Mouse (Mus musculus): Measurements from ENCODE around the gene Glrx5. TPM values are rescaled to one million over a fixed set of nuclear protein-coding genes. Genes with fewer than 3 reads are reported as not detected.

The Glrx5 gene
- total RNA-seq, 2 experiments from 2014 or later, result 64.0 to 65.3 TPM

DNA sequence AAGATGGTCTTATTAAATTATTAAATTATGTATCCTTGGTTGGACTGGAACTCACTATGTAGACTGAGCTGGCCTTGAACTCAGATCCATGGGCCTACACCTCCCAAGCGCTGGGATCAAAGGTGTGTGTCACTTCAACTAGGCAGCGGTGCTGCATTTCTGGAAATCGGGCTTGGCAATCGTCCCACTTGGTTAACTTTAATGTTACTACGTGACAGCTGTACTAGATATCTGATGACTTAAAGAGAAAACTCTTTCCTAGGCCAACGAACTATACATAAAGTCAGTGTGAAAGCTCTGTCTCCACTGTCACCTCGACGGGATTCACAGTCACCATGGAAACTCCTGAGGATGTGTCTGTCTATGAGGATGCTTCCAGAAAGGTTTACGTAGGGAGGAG, 2.6 kb upstream of the Glrx5 start:
- DNase-seq (ENCODE audit: low spot score in 2 of 2), result no peak

DNA sequence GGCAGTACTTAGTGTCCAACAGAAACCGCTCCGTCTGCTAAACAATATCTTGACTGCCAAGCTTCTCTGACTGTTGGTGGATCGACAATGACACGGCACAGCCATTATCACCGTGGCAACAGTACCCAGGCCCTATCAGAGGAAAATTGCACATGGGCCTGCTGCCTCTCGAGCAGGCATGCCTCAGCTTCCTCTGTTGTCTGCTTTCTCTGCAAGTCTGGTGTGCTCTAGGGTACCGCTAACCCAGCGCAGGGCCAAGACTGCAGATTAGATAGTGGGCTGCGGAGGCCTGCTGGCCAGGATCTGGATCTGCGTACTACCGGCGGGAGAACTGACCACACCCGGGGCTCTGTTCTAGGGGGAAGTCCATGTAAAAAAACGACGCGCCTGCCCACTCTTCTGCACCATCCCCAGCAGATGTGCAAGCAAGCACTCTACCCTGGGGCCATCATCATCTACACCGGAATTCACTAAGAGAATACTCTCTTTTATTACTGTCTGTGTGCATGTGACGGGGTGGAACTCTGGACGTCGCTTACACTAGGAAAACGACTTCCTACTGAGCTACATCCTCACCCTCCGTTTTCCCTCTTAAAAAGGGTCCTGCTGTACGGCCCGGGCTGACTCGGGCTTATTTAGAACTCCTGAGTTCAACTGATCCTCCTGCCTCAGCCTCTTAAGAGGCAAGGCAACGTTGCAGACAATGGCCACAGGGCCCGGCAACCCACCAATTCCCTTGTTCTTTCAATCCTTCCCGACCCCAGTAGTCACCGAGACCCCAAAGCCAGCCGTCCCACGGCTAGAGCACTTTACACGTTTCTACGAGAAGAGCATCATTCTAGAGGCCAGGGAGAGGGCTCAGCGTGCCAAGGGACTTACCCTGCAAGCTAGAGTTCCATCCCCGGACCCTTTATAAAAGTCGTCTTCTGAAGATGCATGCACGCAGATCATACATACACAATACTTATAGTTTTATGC, 1.1 kb upstream of the Glrx5 start:
- DNase-seq (ENCODE audit: low spot score in 2 of 2), result no peak

DNA sequence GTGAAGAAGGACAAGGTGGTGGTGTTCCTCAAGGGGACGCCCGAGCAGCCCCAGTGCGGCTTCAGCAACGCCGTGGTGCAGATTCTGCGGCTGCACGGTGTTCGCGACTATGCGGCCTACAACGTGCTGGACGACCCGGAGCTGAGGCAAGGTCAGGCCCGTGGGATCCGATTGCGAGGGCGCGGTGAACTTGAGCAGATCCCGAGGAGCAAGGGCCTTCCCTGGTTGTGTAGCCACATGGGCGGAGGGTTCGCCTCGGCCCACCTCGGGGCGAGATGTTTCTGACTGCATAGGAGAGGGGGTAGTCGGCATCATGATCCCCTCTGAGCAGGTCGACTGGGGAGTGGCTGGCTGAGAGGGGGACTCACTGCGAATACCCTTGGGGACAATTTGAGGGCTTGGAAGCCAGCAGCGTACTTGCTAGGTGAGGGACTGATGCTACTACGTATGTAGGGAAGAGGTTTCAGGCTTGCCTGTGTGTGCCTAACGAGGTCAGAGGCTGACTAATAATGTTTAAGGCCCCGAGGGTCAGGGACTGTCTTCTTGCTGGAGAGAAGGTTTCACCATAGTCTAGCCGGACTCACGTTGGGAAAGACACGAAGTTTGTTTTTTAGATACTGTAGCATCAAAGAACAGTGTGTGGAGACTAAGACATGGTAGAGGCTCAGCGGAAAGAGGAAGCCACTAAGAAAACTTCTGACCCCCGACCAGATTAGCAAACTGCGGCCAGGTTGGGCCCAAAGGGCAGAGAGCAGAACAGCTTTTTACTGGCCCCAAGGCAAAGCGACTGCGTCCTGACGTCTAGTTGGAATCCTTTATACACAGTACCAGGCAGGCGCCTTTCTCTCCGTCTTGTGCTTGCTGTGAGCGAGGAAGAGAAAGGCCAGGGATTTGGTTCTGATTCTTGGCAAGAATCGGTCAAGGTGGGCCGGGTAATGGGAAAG, 616 bp downstream of the Glrx5 start:
- DNase-seq (ENCODE audit: low spot score in 2 of 2), result no peak

DNA sequence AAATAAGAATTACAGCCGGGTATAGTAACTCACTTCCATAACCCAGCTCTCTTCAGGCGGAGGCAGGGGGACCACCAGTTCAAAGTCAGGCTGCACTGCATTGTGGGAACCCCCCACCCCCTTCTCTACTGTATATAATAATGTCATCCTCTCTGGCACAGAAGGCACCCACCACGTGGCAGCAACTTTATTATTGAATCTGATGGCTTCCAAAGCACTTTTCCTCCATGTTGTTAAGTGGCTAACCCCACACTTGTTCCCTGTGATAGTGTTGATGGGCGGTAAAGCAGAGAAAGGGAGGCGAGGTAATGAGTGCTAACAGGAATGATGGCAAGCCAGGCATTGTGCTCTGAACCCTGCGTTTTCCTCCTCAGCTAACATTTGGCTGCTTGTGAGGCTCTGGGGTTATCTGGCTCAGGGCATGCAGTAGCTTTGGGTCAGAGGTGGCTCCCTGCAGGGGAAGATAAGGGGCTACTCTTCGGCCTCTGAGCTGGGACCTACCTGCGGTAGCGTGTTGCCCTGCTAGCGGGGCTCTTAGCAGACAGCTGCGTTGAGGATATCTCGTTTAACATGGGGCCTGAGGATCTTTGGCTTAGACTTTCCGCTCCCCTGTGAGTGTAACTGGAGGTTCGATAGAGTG, 1.8 kb downstream of the Glrx5 start:
- DNase-seq (ENCODE audit: low spot score in 2 of 2), result no peak

DNA sequence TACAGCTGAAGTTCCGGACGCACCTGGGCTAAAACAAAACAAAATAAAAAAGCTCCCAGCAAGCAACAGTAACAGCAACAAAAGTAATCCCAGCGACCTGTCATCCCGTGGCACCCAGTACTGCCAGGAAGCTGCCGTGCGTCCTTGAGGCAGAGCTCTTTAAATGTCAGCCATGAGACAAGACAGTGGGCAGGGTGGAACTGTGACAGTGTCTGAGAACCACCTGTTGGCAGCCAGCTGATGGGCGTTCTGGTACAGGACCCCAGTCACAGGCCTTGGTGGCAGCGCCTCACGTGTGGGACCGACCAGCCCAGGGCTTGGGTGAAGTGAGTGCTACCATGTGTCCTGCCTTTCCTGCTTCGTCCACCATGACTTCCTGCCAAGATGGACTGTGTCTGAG, 5.7 kb downstream of the Glrx5 start:
- no peak for DNase-seq (ENCODE audit: low spot score in 2 of 2)

DNA sequence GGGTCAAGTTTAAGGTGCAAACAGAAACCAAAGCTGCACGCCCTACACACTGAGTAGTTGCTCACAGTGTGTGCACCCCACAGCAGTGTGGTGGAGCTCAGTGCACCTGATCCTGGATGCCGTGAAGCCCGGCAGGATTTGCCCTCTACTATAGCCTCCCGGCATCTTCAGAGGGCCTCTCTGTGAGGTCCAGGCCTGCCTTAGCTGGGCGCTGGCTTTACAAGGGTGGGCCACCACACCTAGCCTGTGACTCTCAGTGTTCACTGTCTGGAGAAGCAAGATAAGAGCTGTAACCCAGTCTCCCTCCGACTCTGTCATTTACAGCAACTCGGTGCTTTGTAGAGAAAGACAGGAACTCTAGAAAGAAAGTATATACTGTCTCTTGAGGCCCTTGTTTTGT, 6.4 kb downstream of the Glrx5 start:
- DNase-seq (ENCODE audit: low spot score in 2 of 2), result no peak

DNA sequence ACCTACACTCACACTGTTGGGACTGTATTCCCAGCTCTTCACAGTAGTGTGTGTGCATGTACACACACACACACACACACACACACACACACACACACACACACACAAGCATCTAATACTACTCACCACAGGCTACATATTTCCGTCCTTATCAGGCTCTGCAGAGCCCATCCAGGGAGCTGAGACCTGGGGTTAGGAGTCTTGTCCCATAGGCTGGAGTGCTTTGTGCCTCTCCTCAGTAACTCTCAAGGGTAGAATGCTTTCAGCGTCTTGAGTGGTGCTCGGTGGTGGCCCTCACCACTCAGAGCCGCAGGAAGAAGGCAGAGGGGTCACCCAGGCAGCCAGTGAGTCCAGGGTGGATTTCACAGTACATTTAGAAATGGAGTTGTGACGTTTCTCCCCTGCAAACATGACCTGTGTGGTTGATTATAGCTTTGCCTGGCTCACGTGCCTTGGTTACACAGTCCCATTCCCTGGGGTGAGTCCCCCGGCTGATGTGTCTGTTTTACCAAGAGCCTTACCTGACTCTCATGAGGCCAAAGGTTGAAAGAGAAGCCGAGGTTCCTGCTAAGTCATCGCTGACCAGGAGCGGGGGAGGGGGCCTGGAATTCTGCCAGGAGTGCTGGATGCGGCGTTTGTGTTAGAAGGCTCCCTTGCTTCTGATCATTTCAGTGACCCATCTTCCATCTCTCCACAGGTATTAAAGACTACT, 7.2 kb downstream of the Glrx5 start:
- no peak for DNase-seq (ENCODE audit: low spot score in 2 of 2)

DNA sequence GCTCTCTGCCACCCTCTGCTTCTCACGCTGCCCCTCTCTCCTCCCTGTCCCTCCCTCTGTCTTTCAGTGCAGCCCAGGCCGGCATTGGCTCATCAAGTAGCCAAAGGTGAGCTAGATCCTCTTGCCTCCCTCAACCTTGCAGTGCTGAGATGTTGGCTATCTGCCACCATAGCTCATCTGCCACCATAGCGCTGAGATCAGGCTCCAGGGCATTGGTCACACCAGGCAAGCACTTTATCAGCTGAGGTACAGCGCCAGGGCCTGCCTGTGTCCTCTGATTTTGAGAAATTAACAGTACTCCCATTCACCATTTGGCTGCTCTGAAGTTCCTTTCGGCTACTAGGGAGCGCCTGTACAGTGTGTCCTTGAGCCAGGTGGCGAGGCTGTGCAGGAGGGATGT, 8.5 kb downstream of the Glrx5 start:
- no peak for DNase-seq (ENCODE audit: low spot score in 2 of 2)

DNA sequence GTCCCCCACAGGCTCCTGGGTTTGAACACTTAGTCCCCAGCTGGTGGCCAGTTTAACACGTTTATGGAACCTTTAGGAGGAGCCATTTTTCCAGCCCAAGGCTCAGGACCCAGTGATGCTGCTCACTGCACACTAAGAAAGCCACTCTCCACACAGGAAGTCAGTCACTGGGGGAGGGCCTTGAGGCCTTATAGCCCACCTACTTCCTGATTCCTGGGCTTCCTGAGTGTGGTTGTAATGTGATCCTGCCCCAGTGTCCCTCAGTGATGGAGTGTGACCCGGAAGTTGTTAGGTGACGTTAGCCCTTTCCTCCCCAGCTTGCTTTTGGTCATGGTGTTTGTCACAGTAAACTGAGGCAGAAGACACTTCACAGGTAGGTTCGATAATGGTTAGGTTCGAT, 10.6 kb downstream of the Glrx5 start:
- DNase-seq (ENCODE audit: low spot score in 2 of 2), result no peak

DNA sequence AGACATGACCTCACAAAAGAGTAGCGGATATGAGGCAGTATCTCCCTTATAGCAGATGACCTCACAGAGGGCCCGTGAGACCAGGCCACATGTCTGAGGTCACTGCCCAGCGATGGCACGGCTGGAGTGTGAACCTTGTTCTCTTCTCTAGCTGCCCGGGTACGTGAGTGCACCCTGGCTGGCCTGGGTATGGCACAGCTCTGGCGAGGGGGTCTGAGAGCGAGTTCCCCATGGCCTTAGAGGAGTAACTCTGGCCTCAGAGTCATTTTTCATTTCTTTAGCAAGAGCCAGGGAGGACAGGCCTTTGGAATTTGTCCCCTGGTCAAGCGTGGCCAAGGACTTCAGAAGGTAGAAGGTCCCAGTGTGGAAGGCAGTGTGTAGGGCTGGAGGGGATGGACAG, 12.3 kb downstream of the Glrx5 start:
- DNase-seq (ENCODE audit: low spot score in 2 of 2), result no peak

DNA sequence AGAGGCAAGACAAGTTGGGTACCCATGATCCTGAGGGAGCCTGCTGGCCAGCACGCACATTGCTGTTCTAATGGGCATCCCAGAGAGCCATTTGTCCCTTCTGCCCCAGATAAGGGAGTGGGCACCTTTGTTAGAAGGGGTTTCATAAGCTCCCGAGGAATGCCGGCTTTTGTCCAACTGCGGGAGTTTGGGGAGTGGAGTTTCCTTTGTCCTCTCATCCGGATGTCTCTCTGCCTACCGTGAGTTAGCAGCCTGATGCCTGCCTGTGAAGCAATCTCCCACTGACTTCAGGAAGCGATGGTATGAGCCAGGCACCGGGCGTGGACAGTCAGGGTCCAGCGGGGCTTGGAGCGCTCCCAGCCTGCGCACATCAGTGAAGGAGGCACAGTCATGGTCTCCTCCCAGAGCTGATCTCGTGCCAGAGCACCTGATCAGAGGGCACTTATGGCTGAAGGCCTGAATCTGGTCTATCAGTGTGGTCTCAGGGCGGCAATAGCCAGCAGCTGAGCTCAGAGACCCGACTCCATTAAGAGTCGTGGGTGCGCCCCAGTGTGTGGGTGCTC, 15.9 kb downstream of the Glrx5 start:
- DNase-seq (ENCODE audit: low spot score in 2 of 2), result no peak

DNA sequence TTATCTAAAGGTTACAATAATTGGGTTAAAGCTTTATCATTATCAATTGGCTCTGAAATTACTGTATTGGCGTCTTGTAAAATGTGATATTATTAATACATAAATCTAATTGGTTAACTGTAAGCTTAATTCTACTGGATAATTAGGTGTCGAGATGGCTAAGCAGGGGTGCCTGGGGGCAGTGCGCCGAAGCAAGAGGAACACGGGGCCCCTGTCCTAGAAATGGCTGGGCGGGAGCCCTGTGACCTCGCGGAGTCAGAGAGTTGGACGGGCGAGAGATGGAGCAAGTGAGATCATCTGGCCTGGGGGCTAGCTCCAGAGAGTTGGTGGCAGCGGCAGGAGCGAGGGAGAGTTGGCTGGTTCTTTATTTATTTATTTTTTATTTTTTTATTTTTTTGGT, 17.3 kb downstream of the Glrx5 start:
- DNase-seq (ENCODE audit: low spot score in 2 of 2), result no peak

DNA sequence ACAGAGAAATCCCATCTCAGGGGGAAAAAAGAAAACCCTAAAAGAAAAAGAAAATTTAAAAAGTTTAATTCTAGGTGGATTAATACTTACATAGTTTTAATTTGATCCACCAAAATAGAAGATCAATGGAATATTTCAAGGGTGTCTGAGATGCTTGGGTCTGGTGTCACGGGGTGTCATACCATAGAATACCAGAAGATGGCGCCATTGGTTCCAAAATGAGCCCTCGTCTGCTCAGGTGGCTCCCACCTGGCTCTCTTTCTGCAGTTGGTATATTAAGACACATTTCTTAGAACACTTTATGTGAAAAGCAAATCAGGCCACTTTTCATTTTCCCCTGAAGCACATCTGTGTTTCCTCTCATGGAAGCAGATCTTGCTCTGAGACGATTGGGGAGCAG, 18.4 kb downstream of the Glrx5 start:
- no peak for DNase-seq (ENCODE audit: low spot score in 2 of 2)

DNA sequence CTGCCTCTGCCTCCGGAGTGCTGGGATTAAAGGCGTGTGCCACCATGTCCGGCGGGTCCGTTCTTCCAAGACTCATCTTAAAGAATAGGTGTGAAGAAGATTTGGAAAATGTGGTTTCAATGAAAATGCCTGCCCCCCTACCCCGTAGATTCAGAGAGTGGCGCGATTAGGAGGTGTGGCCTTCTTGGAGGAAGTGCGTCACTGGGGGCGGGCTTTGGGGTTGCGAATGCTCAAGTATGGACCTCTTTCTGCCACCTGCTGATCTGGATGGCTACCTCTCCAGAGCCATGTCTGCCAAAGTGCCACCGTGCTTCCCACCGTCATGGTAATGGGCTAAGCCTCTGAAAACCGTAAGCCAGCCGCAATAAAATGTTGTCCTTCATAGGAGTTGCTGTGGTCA, 21.6 kb downstream of the Glrx5 start:
- DNase-seq (ENCODE audit: low spot score in 2 of 2), result no peak

DNA sequence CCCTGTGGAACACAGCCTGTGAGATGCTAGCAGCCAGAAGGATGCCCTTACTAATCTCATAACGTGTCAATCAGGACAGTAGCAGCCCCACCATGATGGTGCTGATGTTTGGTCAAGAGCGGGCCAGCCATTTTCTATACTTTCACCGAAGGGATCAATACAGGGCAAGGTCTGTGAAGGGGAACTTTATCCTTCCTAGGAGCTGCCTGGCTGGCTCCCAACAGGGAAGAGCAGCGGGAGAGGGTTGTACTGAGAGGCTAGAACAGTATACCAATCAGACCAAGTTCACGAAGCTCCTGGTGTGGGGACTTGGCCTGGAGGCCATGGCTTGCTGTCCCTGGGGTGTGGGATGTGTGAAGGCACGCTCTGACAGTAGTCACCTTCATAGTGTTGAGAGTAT, 22.8 kb downstream of the Glrx5 start:
- DNase-seq (ENCODE audit: low spot score in 2 of 2), result no peak

DNA sequence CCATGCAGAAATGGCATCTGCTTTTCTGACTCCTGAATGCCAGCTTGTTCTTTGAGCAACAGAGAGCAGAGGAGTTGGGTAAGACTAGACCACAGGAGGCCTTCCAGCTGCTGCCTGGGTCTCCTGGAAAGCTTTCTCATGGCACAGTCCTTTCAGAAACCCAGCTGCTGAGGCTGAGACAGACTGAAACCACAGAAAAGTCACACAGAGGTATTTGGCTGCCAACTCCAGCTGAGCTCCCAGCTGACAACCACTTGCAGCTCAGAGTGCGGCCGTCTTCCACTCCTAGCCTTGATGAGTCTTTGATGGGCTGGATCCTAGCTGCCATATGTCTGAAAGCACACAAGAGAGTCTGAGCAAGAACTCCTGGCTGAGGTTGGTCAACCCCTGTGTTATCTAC, 27.5 kb downstream of the Glrx5 start:
- no peak for DNase-seq (ENCODE audit: low spot score in 2 of 2)

DNA sequence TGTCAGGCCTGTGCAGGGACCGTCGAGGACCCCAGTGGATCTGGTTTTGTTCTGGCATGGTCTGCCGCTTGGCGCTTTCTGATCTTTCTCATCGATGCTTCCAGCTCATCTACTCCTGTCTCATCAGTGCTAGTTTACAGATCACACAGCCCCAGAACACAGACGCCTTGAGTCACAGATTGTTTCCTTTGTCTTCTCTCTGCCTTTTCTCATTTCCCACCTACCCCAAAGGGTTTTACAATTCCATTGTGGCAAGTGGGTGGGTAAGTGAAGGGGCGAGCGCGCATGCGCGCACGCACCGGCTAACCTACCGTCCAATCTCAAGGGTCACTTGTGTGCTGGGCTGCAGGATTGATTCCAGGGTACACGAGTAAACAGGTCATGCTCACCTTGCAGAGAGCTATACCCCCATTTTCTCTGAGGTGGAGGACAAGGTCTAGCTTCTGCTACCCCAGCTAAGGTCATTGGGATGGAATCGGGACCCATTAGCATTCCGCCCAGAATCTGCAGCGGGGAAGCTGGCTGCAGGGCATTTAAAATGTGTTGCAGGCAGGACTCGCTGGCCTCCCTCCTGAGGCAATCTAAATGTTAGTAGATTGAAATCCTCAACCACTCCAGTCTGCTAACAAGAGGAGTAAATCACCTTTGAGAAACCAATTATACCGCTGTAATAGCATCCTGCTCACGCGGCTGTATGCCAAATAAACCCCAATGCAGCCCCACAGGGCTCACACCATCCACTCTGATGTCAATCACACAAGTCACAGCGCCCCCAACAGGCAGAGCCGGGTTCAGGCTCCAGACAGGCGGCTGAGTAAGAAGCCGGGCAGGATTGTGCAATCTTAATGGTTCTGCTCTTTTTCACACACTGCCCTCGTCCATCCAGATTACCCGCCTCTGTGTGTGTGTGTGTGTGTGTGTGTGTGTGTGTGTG, 31.0 kb downstream of the Glrx5 start:
- DNase-seq (ENCODE audit: low spot score in 2 of 2), result no peak

DNA sequence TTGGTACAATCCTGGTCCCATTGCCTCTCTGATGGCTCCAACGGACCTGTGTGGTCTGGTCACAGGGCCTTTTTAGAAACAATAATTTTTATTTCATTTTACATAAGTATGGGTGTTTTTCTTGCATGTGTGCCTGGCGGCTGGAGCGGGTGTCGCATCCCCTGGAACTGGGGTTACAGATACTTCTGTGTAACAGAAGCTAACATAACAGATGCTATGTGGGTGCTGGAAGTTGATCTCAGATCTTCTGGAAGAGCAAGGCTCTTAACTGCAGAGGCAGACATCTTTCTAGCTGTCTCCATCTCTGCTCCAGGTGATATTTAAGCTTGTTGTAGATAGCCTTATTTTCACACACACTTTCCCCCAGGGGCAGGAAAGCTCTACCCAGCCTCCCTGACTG, 31.7 kb downstream of the Glrx5 start:
- DNase-seq (ENCODE audit: low spot score in 2 of 2), result no peak

DNA sequence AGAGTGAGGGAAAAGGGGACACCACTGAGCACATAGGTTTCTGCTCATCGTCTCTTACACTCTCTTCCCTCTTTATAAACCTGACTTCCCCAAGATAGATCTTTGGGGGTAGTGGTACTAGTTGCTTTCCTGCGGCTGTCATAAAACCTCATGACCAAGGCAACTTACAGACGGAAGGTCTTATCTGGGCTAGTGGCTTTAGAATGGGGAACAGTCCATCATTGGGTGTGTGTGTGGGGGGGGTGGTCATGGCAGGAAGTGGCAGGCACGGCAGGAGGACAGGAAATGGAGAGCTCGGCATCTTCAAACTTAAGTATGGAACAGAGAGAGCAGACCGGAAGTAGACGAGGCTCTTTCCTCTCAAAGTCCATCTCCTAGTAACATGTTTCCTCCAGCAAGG, 32.6 kb downstream of the Glrx5 start:
- no peak for DNase-seq (ENCODE audit: low spot score in 2 of 2)

DNA sequence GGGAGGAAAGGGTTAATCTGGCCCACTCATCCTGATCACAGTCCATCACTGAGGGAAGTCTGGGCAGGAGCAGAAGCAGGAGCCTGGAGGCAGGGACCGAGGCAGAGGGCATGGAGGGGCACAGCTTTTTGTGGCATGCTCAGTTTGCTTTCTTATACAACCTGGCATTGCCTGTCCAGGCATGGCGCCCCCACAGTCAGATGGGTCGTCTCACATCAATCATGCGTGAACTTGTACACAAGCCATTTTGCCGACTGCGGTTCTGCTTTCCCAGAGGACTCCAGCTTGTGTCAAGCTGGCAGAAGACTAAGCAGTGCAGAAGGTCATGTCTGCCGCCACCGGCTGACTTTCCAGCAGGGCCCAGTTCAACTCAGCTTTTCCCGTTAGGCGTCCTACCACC, 34.0 kb downstream of the Glrx5 start:
- no peak for DNase-seq (ENCODE audit: low spot score in 2 of 2)
